Mouse (Mus musculus) liver, postnatal 0 days (tissue): ENCODE results near the gene Plxdc2. TPM values are rescaled to one million over a fixed set of nuclear protein-coding genes. Genes with fewer than 3 reads are reported as not detected.
"Not testable (repeated sequence)": the region's sequence is repeated elsewhere in the genome, so short reads cannot be mapped to it uniquely, and the experiment has no call there.

Experiments used
- ATAC-seq: fragments of 200-750 bp; cut with Nextera tagmentation; 2 replicates; pipeline ENCODE4 v1.8.0; 2017; ENCODE audit warnings: mild to moderate bottlenecking, moderate library complexity
- DNase-seq: peaks from one replicate; pipeline ENCODE4 v3.0.0-alpha.2; 2016
- H3K27ac ChIP-seq: fragments of 300-500 bp; sonication (generic); 2 replicates; pipeline ENCODE4 v1.5.1; 2014; ENCODE audit warnings: antibody characterized with exemption, moderate library complexity, mild to moderate bottlenecking, low read depth
- H3K27me3 ChIP-seq: fragments of 300-500 bp; sonication (generic); 2 replicates; pipeline ENCODE4 v1.6.1; 2014; ENCODE audit warnings: low read length, control low read depth, mixed read lengths; ENCODE audit not compliant: insufficient read depth
- H3K36me3 ChIP-seq: fragments of 300-500 bp; sonication (generic); replicated peaks from 2 replicates; pipeline ENCODE4 v1.6.1; 2014; ENCODE audit warnings: mild to moderate bottlenecking, control low read depth, low read length, moderate library complexity, mixed read lengths; ENCODE audit not compliant: insufficient read depth
- H3K4me1 ChIP-seq: fragments of 300-500 bp; sonication (generic); 2 replicates; pipeline ENCODE4 v1.6.1; 2014; ENCODE audit warnings: antibody characterized with exemption, mild to moderate bottlenecking, control low read depth; ENCODE audit not compliant: insufficient read depth
- H3K4me2 ChIP-seq: fragments of 300-500 bp; sonication (generic); 2 replicates; pipeline ENCODE4 v1.6.1; 2014; ENCODE audit warnings: low read depth, mild to moderate bottlenecking, low read length, moderate library complexity, mixed read lengths
- H3K4me3 ChIP-seq: fragments of 300-500 bp; sonication (generic); 2 replicates; pipeline ENCODE4 v1.5.1; 2014; ENCODE audit warnings: low read depth, low read length
- H3K9ac ChIP-seq: fragments of 300-500 bp; sonication (generic); replicated peaks from 2 replicates; pipeline ENCODE4 v1.6.1; 2014; ENCODE audit warnings: mild to moderate bottlenecking, moderate library complexity
- H3K9me3 ChIP-seq: fragments of 300-500 bp; sonication (generic); 2 replicates; pipeline ENCODE4 v1.6.1; 2016; ENCODE audit warnings: mild to moderate bottlenecking, control low read depth, low read length, mixed read lengths
- CTCF ChIP-seq: sonication (generic); IDR thresholded peaks from 2 replicates; pipeline ENCODE4 v1.5.1; 2016; ENCODE audit warnings: antibody characterized with exemption, low read depth
- EP300 ChIP-seq: IDR thresholded peaks from 2 replicates; pipeline ENCODE4 v1.6.1; 2016; ENCODE audit warnings: antibody characterized with exemption, low read depth, mild to moderate bottlenecking
- WGBS: fragments of 180-500 bp; shearing (Covaris S2); extraction: QIAGEN DNeasy Blood & Tissue Kit; methylation state at CpG from one replicate; pipeline ENCODE4 v1.1.7; 2014; ENCODE audit not compliant: insufficient replicate concordance; 5-methylcytosine and 5-hydroxymethylcytosine counted together
- polyA plus RNA-seq: library from polyadenylated mRNA; unstranded; fragments of >200 nt; fragmentation: Nextera tagmentation; extraction: Ambion mirVana; gene quantifications from 2 replicates; pipeline ENCODE4 v1.2.1, GENCODE M21; 2015

The Plxdc2 gene
- polyA plus RNA-seq, 1 experiment from 2014 or later, result 0.81 TPM

DNA sequence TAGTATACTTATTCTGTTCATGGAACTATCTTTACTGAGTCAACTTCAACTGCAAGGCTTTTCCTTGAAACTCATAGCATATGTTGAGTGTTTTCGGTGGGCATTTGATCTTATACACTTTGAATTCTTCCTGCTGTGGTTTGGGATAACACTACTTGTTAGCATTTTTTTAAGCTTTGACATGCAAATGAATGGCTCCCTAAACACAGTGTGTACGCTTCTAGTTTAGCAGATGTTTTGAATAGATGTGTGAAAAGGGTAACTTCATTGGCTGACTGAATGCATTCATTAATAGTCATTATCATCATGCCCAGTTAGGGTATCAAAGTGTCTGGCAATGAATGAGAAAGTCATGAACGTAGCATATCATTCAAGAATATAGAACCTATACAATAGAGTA is 385.7 kb downstream of the Plxdc2 start:
- Histone ChIP-seq H3K36me3 (no peaks in the 10 kb centered on the region), H3K27me3 (no peaks in the 10 kb centered on the region), H3K9ac (no peak overlapping the region), H3K4me2 (no peak overlapping the region), H3K9me3 (no peaks in the 10 kb centered on the region), H3K27ac (no peak overlapping the region), H3K4me1 (no peaks in the 10 kb centered on the region), H3K4me3 (no peak overlapping the region)
- 81% methylated on average over 3 of the region's 3 CpGs for WGBS
- no peak for TF ChIP-seq CTCF
- TF ChIP-seq EP300, result no peak
- DNase-seq, result no peak
- no peak for ATAC-seq

DNA sequence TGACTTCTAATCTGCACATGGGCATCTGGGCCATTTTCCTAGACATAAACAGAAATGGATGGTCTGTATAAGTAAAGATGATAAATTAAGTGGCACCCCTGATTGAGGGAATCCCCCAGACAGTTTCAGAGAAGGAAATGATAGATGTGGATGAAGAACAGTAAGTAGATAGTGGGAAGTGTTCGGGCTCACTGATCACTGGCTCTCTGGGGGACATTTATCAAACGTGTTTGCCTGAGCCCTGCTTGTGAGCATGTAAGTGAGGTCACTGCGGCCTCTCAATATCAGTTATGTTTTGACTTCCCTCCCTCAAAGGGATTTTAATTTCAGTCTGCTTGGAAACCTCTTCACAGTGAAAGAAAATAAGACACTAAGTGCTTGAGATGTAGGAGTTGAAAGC is 387.5 kb downstream of the Plxdc2 start:
- WGBS, result 62% methylated on average over 3 of the region's 3 CpGs
- TF ChIP-seq EP300 (no peak), CTCF (no peak)
- DNase-seq, result no peak

DNA sequence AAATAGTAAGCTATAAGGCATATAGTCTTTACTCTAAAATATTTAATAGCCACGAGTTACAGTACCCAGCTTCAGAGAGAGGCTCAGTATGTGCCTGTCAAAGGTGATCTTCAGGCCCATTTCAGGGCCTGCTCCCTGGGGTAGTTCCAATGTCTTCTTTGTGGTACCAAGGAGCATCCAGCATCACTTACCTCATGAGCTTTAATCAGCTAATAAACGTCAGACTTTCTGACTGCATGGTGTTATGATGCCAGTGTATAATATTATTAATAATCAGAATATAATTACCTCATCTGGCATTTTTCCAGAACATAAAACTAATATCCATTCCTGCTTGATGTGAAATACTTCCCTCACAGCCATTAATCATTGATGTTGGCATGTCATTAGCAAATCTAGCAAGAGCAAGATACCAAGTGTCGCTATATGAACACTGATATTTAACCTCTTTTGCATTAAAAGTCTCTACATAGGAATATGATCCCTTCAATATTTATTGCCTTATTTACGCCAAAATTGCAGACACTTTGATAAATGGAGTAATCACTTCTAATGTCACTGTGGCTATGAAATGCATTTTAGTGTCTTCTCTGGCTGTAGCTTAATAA is 393.3 kb downstream of the Plxdc2 start:
- no peak for TF ChIP-seq CTCF
- no peak for TF ChIP-seq EP300
- H3K4me3 ChIP-seq, result no peak overlapping the region

More for the DNA sequence above, 387.5 kb downstream of the Plxdc2 start:
- Histone ChIP-seq H3K4me3 (no peak overlapping the region), H3K36me3 (no peaks in the 10 kb centered on the region), H3K27me3 (no peaks in the 10 kb centered on the region), H3K27ac (no peak overlapping the region), H3K4me1 (no peaks in the 10 kb centered on the region), H3K9me3 (no peaks in the 10 kb centered on the region), H3K4me2 (no peak overlapping the region), H3K9ac (no peak overlapping the region)
- ATAC-seq, result no peak

DNA sequence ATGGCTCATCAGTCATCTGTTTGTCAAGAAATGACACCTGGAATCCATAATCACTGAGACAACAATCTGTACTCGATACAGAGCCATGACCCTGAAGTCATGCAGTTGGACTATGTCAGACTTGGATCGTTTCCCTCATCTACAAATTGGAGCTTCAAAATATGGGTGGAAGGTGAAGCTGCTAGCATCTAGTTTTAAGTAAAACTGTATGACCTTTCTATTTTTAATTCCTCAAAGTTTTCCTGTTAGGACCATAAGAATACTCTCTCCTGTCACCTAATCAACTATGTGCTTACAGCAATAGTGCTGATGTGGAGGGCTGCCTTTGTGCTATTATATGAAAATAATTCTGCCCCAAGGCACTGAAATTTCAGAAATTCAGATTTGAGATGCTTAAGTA is 401.1 kb downstream of the Plxdc2 start:
- Histone ChIP-seq H3K27ac (no peak overlapping the region), H3K4me2 (no peak overlapping the region), H3K4me1 (no peaks in the 10 kb centered on the region), H3K27me3 (no peaks in the 10 kb centered on the region), H3K9ac (no peak overlapping the region), H3K36me3 (no peaks in the 10 kb centered on the region), H3K9me3 (no peaks in the 10 kb centered on the region), H3K4me3 (no peak overlapping the region)
- ATAC-seq (no peak), DNase-seq (no peak)
- 69% methylated on average over 2 of the region's 2 CpGs for WGBS
- no peak for TF ChIP-seq CTCF
- no peak for TF ChIP-seq EP300

More for the DNA sequence above, 393.3 kb downstream of the Plxdc2 start:
- WGBS, result 78% methylated on average over 4 of the region's 4 CpGs
- Histone ChIP-seq H3K27ac (no peak overlapping the region), H3K9me3 (no peaks in the 10 kb centered on the region), H3K4me2 (no peak overlapping the region), H3K4me1 (no peaks in the 10 kb centered on the region), H3K27me3 (no peaks in the 10 kb centered on the region), H3K36me3 (no peaks in the 10 kb centered on the region), H3K9ac (no peak overlapping the region)
- ATAC-seq (no peak), DNase-seq (no peak)

DNA sequence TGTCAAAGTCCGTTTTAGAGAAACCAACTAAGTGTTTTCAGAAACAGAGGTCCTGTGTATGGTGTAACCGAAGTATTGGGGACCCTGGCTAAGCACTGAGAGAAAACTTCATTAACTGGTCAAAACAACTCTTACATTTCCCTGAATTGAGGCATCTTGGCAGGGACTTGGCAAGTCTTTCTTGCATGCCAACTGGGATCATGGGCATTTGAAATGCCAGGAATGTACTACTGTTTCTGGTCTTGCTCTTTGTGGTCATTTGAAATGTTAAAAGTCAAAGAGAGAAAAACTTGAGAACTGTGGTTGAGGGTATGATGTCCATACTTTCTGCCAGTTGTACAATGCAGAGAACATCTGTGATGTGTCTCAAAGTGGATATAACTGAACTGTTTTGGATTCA is 403.7 kb downstream of the Plxdc2 start:
- H3K27me3 ChIP-seq, result no peaks in the 10 kb centered on the region
- no peak overlapping the region for H3K9ac ChIP-seq
- DNase-seq (no peak), ATAC-seq (no peak)
- no peak overlapping the region for H3K4me3 ChIP-seq
- no peak overlapping the region for H3K4me2 ChIP-seq
- H3K27ac ChIP-seq, result no peak overlapping the region
- H3K36me3 ChIP-seq, result no peaks in the 10 kb centered on the region
- TF ChIP-seq CTCF, result no peak
- no peak for TF ChIP-seq EP300
- H3K4me1 ChIP-seq, result no peaks in the 10 kb centered on the region
- no peaks in the 10 kb centered on the region for H3K9me3 ChIP-seq
- 74% methylated on average over 2 of the region's 2 CpGs for WGBS

DNA sequence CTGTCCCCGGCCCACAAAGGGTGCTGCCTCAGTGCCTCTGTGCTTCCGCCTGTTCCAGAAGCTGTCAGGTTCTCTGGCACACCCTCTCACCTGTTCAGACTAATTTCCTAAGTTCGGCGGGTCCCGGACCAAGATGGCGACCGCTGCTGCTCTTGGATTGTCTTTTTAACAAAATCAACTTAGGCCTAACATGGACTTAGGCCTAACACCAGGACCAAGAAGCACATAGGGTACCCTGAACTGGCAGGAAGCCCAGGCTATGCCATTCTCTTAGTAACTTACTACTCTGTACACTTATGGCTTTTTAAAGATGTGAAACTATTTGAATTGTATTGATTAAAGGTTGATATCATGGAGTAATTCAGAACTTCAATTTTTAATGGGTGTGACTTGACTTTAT is 413.0 kb downstream of the Plxdc2 start:
- H3K4me2 ChIP-seq, ATAC-seq: not testable (repeated sequence)

More for the DNA sequence above, 413.0 kb downstream of the Plxdc2 start:
- H3K27me3 ChIP-seq, H3K36me3 ChIP-seq, H3K4me1 ChIP-seq, H3K9ac ChIP-seq, H3K9me3 ChIP-seq, H3K27ac ChIP-seq, DNase-seq, H3K4me3 ChIP-seq: not testable (repeated sequence)
- 84% methylated on average over 5 of the region's 7 CpGs for WGBS
